Mouse (Mus musculus) ES-CJ7 (cell line): ENCODE data around the gene Dync2li1.
A peak's percentile ranks its signal among the peaks of the same experiment; 100 is the strongest.

ENCODE experiments used
- DNase-seq: peaks from one replicate; pipeline ENCODE4 v3.0.0; 2011; ENCODE audit warnings: low read depth, low spot score

The Dync2li1 gene

DNA sequence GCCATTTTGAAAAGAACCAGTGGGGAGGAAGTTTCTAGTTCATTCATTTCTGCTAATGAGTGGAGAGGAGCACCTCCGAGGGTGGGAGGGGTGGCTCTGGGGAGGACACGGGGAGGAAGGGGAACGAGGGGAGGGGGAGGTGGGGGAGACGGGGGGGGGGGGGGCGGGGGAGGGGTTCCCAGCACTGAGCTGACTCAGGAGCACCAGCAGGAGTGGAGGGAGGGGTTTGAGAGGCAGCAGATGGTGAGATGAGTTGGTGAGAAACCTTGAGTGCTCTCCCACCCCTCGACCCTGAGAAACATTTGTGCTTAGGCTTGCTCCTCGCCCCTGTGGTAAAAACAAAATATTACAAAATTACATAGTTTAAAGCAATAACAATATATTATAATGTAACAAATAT, 19.6 kb downstream of the Dync2li1 start:
- DNase-seq = no peak

DNA sequence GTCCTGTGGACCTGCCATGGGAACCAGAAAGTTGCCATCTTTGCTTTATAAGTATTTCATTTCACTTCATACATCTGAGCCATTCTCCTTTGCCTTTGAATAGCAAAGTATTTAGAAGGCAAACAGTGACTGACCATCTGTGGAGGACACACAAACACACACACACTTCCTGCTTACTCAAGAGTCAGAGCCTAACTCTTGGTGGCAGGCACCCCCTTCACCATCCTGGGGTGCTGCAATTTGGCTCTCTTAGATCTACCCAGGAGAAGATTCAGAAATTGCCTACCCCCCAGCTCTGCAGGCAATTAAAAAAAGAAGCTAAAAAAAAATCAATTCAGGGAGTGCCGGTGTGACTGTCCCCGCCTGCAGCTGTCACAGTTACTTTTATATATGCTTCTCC, 20.2 kb downstream of the Dync2li1 start:
- DNase-seq = no peak

DNA sequence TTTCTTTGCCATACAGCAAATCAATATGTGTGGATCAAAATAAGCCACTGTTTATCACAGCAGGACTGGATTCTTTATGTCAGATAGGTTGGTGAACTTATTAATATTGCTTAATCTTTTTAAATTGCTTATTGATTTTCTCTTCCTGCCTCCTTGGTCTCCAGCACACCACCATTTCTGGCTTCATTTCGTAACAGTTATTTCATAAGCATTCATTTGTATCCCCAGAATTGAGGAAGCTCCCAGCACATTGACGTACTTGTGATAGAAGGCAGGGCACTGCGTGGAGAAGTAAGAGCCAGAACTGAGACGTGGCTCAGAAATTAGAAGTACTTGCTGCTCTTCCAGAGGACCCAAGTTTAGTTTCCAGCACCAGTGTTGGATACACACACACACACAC, 21.3 kb downstream of the Dync2li1 start:
- no peak for DNase-seq

DNA sequence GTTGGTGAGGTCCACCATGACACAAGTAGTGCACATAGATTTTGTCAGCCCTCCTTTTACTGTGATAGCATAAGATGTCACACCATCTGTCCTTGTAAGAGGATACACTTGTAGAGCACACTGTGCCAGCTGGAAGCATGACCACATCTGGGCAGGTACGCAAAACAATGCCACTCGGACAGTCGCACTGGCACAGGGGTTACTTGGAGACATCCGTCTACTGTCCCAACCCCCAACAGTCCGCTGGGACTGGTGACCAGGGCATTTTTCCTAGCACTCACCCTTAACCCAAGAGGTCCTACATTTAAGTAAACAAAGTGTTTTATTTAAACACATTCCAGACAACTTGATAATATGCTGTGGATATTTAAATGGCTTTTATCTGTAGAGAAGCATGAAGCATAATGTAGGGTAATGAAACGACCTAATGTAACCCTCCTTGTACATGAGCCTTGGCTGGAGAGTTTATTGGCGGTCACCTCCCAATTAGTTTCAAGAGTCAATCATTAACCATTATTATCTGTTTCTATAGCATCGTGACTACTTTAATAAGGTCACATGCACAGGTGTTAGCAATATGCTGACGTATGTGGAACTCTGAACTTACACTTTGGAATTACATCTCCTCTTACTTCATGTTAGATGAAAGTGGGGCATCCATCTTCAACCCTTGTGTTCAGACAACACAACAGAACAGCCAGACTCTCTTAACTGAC, 24.2 kb downstream of the Dync2li1 start:
- DNase-seq = no peak

DNA sequence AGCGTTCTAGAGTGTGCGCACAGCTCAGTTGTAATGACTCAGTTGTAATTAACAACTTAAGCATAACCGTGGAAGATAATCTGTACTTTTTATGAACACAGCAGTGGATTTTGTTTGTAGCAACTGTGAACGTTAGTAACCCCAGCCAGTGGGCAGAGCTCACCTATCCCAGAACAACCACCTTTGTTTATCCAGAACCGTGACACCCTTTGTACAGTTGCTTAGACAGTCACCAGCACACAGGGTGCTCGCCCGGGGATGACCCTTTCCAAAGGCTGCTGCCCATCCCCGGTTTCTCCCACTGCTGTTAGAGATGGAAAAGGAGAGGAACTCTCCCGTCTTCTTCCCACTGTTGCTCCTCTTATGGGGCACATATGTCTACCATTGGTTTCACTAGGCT, 27.2 kb downstream of the Dync2li1 start:
- DNase-seq = no peak

DNA sequence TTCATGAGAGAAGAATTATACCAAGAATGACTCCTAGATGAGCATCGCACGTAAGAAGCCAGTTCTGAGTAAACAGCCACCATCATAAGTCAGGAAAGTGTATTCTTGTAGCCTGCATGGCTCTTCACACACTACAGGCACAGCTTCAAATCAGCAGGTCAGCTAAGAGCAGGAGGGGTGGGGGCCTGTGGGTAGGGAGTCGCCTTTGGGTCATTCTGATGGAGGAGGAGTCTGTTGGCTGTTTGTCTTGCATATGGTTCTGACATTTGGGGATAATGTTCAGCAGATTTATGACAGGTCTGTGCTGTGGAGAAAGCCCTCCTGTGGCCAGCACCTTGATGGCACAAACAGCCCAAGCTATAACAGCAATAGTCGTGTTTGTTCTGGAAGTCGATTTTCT, 29.9 kb downstream of the Dync2li1 start:
- DNase-seq = no peak

DNA sequence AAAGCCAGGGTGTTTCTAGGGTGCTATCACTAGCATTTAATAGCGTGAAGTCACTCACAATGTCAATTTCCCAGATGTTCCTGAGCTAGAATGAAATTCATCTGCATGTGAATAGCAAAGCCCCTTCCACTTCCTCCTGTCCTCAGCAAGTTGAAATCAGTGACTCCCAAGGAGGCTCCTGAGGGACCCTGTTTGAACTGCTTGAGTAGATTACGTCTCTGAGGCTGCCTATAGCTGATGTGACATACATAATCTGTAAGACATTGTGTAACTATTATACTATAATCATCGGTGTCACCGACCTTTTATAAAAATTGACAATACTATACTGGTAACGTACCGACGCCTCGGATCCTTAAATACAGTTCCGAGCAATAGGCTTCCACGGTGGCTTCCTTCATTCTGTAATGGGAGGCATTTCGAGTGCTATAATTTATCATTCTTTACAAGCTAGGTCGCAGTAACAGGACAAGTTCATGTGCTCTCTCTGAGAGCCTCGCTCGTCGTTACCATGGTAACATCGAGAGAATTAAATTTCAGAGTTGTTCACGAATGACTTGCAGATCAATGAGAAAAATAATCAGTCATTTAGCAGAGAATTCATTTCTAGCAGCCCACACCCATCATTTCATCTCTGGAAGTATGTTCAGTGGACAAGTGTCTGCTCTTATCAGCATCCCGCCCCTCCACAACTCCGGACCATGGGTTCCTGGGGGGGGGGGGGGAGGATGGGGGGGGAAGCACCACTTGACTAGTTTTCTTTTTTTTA, 30.5 kb downstream of the Dync2li1 start:
- DNase-seq = no peak

DNA sequence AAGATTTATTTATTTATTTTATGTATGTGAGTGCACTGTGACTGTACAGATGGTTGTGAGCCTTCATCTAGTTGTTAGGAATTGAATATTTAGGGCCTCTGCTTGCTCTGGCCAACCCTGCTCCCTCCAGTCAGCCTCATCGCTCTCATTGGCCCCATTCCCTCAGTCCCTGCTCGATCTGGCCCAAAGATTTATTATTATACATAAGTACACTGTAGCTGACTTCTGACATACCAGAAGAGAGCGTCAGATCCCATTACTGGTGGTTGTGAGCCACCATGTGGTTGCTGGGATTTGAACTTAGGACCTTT, 31.1 kb downstream of the Dync2li1 start:
- no peak for DNase-seq

DNA sequence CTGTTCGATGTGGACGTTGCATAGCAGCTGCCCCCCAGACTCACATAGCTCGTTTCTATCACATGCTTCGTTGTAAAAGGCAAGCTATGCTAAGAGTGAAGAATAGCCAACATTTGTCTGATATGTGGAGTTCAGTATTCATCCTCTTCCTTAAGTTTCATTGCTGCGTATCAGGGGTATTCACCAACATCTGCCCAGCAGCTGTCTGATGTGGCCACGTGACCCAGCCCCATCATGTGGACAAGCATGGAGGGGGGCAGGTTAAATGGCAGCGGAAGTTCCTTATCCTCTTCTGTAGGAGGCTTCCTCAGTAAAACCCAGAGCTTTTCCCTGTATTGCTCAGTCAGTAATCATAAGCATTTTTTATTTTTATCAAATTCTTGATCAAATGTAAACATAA, 31.5 kb downstream of the Dync2li1 start:
- DNase-seq = no peak

DNA sequence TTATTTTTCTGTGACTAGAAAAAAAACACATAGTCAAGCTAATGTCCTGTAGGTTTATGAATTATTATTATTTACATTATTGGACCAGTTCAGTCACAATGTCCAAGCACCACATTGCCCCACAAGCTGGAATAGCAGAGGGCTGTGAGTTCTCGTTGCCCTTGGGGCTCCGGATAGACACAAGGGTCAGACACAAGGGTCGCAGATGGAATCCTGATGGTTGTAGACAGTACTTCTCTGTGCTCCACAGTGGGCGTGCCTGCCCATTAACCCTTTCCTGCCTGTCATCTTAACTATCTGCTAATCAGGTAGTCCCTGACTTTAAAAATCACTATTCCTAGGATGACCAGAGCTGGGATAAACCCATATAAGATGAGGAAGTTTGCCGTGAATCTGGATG, 31.9 kb downstream of the Dync2li1 start:
- no peak for DNase-seq

DNA sequence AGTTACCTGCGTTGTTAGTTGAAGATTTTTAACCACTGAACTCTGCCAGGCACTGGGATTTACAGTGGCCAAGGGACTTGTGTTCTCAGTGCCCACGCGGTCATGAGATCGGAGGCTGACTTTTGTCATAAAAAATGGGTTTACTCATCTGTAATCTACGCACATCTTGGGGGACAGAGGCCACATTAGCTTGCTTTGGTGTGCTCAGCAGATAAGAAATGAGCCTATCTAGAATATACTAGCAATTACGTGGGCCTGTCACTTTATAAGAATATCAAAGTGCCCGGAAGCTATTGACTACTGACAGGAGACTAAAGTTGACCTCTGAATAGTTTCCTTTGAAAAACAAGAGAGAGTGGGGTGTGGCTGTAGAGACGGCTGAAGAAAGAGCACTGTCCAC, 32.7 kb downstream of the Dync2li1 start:
- DNase-seq = no peak

DNA sequence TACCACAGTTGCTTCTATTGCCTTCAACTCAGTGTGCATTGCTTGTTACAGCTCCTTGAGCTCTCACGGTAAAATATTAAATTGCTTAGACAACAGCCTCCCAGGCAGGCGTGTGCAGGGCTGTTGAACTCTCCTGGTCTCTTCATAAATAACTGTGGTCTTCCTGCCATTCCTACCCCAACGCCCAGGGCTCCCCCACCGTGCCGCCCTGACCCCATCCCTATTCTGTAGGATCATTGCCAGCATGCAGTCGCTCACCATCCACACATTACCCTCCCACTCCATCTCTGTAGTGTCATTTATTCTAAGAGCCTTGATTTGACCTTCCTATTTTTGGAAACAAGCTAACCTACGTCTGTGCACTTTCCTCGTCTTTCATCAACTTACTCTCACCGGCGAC, 38.8 kb downstream of the Dync2li1 start:
- DNase-seq = no peak

DNA sequence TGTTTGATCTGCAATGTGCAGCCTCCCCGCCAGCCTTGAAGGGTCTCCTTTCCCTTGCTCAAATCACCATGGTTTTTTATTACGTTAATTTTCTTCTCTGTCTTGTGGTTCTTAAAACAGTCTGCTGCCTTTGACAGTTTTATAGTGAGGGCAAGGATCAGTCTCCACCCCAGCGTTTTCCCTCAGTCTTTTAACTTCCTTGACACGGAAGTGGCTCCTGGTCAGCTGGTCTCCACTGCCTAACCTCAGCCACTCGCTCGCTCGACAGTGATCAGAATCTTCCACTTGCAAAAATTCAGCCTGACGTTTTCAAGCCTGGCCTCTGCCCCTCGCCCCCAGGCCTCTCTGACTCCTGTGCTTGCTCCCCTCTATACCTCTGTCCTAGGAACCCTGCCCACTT, 39.4 kb downstream of the Dync2li1 start:
- DNase-seq = no peak

DNA sequence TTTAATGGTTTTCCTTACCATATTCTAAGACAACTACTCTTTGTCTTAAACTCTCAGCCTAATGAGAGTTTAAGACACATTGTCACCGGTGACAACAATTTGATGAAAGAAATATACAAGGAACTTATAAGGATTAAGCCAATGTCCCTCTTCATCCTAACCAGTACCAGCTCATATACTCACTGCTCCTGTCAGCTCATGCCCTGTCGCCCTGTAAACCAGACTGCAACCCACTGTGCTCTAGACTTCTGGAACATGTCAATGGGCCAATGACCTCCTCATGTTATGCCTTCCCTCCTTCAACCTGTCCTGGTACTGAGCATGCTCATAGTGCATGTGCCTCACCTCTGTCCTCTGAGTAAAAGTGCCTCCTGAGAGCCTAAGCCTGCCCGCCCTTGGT, 41.6 kb downstream of the Dync2li1 start:
- DNase-seq = no peak

DNA sequence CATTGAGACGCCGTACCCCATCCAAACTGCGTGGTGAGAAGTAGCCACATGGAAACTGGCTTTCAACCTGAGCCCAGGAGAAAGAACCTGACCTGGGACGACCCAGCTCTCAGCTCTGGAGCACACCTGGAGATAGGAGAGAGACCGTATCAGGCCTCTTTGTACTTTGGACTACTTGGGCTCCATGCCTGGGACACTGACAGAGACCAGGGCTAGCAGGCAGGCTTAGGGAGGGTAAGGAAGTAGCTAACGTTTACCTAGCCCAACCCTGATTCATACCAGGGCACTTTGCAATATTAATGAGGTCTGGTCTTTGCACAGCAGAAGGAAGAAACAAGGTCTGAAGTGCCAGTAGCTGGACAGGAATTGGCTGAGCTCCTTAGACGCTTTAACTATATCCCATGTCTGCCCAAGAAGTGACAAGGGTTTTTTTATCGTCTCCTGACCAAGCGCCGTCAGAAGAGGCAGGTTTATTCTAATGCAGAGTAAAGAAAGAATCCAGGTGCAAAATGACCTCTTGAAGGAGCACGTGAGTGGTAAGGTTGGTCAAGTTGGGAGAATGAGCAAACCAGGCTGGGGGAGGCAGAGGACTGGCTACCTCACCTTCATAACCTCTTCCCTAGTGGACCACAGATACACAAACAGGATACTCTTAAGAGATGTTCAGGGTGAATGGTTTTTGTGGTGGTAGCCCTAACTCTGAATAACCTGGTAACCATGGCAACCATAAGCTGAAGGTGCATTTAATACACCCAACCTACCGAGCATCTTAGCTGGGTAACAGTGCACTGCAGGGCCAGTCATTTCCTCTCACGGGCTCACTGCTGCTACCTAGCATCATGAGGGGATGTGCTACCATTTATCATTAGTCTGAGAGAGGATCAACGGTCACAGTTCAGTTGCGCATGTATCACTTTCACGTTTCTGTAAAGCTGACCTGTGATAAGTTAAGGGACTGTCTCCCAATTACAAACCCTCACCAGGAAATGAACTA, 46.4 kb downstream of the Dync2li1 start:
- no peak for DNase-seq

DNA sequence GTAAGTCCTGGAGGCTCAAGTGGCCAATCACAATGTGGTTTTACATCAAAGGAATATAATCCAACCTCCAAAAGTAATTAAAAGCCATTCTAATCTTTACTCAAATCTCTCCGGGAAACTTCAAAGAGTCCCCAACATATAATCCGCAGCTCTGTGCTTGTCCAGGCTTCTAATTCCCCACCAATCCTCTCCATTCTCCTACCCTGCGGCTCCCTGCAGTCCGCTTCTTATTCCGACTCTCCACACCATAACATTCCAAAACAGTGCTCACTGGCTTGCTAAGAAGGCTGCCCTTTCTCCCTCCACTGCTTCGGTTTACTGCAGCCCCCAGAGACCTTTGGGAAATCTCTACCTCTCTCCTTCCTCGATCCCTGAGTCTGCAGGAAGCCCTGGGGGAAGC, 47.8 kb downstream of the Dync2li1 start:
- DNase-seq = no peak

DNA sequence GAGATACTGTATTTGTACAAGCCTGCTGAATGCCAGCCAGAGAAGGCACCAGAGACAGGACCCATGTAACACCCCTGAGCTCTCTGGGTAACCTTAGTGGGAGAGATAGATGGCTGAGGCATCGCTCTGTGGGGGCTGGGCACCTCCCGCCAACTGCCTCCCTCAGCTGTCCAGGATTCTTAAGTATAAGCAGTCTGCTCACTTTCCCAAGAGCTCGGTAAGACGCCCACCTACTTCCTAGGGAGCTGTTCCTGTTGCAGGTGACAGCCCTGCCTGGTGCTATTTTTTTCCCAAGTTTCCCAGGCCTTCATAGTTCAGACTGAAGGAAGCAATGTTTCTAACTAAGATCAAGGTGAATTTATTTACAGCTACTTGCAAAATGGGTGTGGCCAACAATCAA, 48.9 kb downstream of the Dync2li1 start:
- no peak for DNase-seq

DNA sequence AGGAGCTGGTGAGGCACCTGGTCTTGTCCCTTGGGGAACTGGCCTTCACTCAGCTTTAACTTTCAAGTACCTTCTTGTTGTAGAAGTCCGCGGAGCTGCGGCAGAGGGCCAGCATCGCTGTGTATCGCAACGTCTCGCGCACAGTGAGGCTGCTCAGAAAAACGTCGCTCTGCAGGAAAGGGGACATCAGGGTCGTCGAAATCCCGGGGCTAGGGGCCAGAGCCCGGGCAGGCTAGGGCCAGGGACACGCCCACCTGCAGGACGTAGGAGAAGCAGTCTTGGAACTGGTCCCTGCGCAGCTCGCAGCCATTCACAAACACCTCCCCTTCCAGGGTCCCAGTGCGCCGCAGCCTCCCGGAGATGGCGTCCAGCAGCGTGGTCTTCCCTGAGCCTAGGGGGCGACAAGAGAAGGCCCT, 49.7 kb downstream of the Dync2li1 start, which contains the start of gene Abcg8:
Abcg8 (plus strand) TSS at position 352 of the 416 bp plus-strand sequence.
- DNase-seq = peak; percentile 23

DNA sequence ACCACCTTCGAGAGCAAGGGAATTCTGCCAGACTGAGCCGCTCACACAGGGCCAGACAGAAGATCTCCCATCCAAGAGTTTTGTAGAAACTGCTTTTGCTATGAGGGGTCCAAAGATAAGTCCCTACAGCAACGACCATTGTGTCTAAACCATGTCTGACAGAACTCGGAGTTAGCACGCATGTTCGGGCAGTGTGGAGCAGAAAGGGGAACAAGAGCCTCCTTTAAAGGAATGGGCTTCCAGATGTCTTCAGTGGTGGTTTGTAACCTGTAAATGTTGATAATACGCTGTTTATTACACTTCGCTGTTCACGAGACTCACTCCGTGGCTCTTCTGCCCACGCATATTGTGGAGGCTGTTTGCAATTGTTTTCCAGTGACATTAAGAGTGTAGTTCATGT, 51.3 kb downstream of the Dync2li1 start:
- DNase-seq = no peak

DNA sequence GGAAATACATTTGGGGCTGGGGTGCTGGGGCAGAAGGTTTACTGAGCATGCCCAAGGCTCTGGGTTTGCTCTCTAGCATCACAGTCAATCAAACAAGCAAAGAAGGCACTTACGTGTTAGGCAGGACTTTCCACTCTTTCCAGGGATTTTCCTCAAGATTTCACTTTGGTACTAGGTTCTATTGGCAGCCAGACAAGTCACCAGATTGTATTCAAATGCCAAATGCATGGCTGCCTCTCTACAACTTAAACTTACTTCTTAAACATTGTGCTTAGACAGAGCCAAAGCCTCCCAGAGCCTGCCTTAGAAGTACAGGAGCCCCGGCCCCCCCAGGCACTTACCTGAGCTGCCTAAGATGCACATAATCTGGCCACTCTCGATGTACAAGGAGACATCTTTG, 55.4 kb downstream of the Dync2li1 start:
- DNase-seq = no peak

DNA sequence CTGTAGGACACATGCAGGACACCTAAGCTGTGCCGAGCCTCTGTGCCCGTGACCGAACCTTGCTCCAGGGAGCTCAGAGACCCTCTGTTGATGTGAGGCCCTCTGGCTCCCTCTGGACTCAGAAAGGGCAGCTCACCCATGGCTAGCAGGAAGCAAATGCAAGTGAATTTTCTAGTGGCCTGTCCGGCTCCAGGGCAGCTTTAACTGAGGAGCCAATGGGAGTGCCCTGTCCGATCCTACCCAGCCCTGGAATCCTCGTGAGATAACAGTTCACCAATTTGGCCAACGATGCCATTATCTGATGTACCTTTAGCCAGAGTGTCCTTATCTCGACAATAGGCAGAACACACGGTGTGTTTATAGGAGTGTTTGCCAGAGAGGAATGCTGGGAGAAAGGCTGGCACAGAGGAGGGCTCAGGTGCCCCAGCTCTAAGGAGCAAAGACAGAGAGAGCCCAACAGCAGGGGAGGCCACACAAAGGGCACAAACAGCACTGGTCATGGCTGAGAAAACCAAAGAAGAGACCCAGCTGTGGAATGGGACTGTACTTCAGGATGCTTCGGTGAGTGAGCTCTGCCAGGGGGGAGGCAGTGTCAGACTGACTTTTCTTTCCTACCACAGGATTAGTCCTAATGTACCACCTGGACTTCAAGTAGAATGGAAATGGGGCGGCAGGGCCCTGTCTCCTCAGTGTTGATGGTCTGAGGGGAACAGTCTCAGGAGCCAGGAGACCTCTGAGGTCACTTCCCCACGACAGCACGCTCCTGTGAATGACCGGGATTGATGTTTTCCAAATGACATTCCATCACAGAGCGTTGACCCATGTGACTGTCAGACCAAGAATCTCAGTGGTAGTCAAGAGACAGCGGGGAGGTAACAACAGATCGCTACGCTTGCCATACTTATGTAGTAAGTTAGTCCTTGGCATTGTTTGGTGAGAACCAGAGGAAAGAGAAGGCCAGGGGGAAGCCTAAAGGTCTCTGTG, 56.7 kb downstream of the Dync2li1 start, which contains the start of gene Abcg5:
Abcg5 (minus strand) TSS at position 278 of the 984 bp plus-strand sequence.
- no peak for DNase-seq
